Mouse (Mus musculus) C2C12 (cell line): ENCODE measurements at regions not wholly inside any gene's neighbourhood (a gene's known extent, or its start where the extent isn't known, plus 50 kb on each side); places are given as distances from the start of the nearest gene placed in this dataset.

ENCODE experiments used
- CTCF ChIP-seq: IDR thresholded peaks from one replicate; pipeline ENCODE4 v1.5.1; 2011; ENCODE audit not compliant: control insufficient read depth, insufficient read depth, insufficient read length
- FOSL1 ChIP-seq: IDR thresholded peaks from one replicate; pipeline ENCODE4 v1.8.0; 2011; ENCODE audit warnings: mild to moderate bottlenecking, low read length; ENCODE audit not compliant: poor library complexity, insufficient read depth, severe bottlenecking
- USF1 ChIP-seq: IDR thresholded peaks from one replicate; pipeline ENCODE4 v1.6.1; 2011; ENCODE audit warnings: low read depth, mild to moderate bottlenecking, control low read depth, moderate library complexity

DNA sequence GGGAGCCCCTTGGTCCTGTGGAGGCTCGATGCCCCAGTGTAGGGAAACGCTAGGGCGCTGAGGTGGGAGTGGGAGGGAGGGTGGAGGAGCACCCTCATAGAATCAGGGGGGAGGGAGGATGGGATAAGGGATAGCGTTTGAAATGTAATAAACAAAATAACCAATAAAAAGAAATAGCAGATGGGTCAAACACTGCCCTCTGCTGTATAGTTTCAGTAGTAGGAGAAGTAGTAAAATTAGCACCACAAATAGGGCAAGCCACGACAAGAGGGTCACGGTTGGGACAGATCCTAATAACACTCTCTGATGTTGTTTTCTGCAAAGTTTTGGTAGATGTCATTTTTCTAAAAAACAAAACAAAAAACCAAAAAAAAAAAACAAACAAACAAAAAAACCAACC is 131.3 kb upstream of the Atp5g3 start:
- TF ChIP-seq CTCF (no peak), FOSL1 (no peak), USF1 (no peak)
